Mouse (Mus musculus) hindbrain, embryonic 11.5 days (tissue): ENCODE measurements around the gene Mt1. TPM values are rescaled to one million over a fixed set of nuclear protein-coding genes. Genes with fewer than 3 reads are reported as not detected.

ENCODE experiments used
- ATAC-seq: fragments of 200-750 bp; cut with Nextera tagmentation; 2 replicates; pipeline ENCODE4 v1.8.0; 2017; ENCODE audit warnings: mild to moderate bottlenecking, moderate TSS enrichment, moderate library complexity; ENCODE audit not compliant: low FRiP score
- DNase-seq: peaks from one replicate; pipeline ENCODE4 v3.0.0-alpha.2; 2015; ENCODE audit warnings: low spot score
- H3K27ac ChIP-seq: fragments of 300-500 bp; sonication (generic); 2 replicates; pipeline ENCODE4 v1.5.1; 2014; ENCODE audit warnings: mild to moderate bottlenecking, low read depth, low read length
- H3K27me3 ChIP-seq: fragments of 300-500 bp; sonication (generic); 2 replicates; pipeline ENCODE4 v1.6.1; 2014; ENCODE audit warnings: mild to moderate bottlenecking, low read length, moderate library complexity, mixed read lengths; ENCODE audit not compliant: control insufficient read depth, insufficient read depth
- H3K36me3 ChIP-seq: fragments of 300-500 bp; sonication (generic); 2 replicates; pipeline ENCODE4 v1.6.1; 2014; ENCODE audit warnings: mild to moderate bottlenecking, low read length, moderate library complexity, mixed read lengths; ENCODE audit not compliant: control insufficient read depth, insufficient read depth
- H3K4me1 ChIP-seq: fragments of 300-500 bp; sonication (generic); replicated peaks from 2 replicates; pipeline ENCODE4 v1.6.1; 2014; ENCODE audit warnings: low read length, mixed read lengths; ENCODE audit not compliant: control insufficient read depth, insufficient read depth
- H3K4me2 ChIP-seq: fragments of 300-500 bp; sonication (generic); replicated peaks from 2 replicates; pipeline ENCODE4 v1.6.1; 2014; ENCODE audit warnings: mild to moderate bottlenecking, low read depth, low read length
- H3K4me3 ChIP-seq: fragments of 300-500 bp; sonication (generic); 2 replicates; pipeline ENCODE4 v1.5.1; 2014; ENCODE audit warnings: low read depth, low read length
- H3K9ac ChIP-seq: fragments of 300-500 bp; sonication (generic); 2 replicates; pipeline ENCODE4 v1.6.1; 2014; ENCODE audit warnings: low read depth, low read length
- H3K9me3 ChIP-seq: fragments of 300-500 bp; sonication (generic); 2 replicates; pipeline ENCODE4 v1.6.1; 2016; ENCODE audit warnings: low read length; ENCODE audit not compliant: control insufficient read depth
- WGBS: fragments of 180-500 bp; shearing (Covaris S2); extraction: QIAGEN DNeasy Blood & Tissue Kit; methylation state at CpG from one replicate; pipeline ENCODE4 v1.1.7; 2014; 5-methylcytosine and 5-hydroxymethylcytosine counted together
- polyA plus RNA-seq: library from polyadenylated mRNA; unstranded; fragments of >200 nt; fragmentation: Nextera tagmentation; extraction: Ambion mirVana; gene quantifications from 2 replicates; pipeline ENCODE4 v1.2.1, GENCODE M21; 2014

Gene Mt1
- polyA plus RNA-seq, 1 experiment from 2014 or later, result 101 TPM

GRCm38 (mm10) chr8:94187290-94188002, 8.6 kb downstream of the Mt1 start:
- DNase-seq (peak; percentile 41), ATAC-seq (no peak)
- Histone ChIP-seq H3K27ac (no peak overlapping the region), H3K4me3 (no peak overlapping the region), H3K9ac (no peak overlapping the region), H3K4me2 (no peak overlapping the region), H3K27me3 (peaks cover 49% of the 10 kb centered on the region), H3K9me3 (no peaks in the 10 kb centered on the region), H3K36me3 (no peaks in the 10 kb centered on the region), H3K4me1 (peaks cover 3% of the 10 kb centered on the region; the same call in 1 of the 2 replicates)
- 29% methylated on average over 21 of the region's 21 CpGs for WGBS

GRCm38 (mm10) chr8:94189275-94190031, 10.6 kb downstream of the Mt1 start:
- H3K27ac ChIP-seq, result no peak overlapping the region
- ATAC-seq (no peak), DNase-seq (peak; percentile 5)
- no peaks in the 10 kb centered on the region for H3K36me3 ChIP-seq
- WGBS, result 68% methylated on average over 13 of the region's 13 CpGs
- no peak overlapping the region for H3K4me2 ChIP-seq
- peaks cover 3% of the 10 kb centered on the region; the same call in 1 of the 2 replicates for H3K4me1 ChIP-seq
- H3K9me3 ChIP-seq, result no peaks in the 10 kb centered on the region
- H3K9ac ChIP-seq, result no peak overlapping the region
- H3K27me3 ChIP-seq, result peaks cover 29% of the 10 kb centered on the region
- no peak overlapping the region for H3K4me3 ChIP-seq

DNA sequence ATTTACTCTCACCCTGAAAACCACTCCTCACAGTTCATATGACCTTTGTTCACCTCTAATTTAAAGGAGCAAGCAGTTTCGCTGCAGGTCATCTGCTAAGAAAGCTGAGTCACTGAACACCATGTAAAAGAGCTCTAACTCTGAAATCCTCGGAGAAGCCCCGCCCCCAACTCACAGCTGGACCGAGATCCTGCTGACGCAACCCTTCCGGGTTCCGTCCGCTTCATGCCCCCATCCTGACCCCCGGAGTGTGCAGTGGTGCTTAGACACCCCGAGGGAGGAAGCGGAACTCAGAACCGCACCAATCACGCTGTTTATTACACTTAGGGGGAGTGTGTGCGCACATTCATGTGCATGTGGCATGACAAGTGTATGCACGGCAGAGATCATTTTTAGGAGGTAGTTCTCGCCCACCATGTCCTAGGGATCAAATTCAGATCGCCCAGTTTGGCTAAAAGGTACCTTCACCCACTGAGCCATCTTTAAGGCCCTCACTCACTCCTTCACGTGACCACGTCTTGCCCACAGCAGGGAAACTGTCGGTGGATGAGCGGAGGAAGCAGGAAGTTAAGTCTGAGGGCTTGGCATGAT, 12.3 kb downstream of the Mt1 start:
- 23% methylated on average over 21 of the region's 21 CpGs for WGBS
- Histone ChIP-seq H3K4me2 (peak overlapping the region; percentile 21), H3K9me3 (no peaks in the 10 kb centered on the region), H3K9ac (no peak overlapping the region), H3K36me3 (no peaks in the 10 kb centered on the region), H3K4me3 (peak overlapping the region; percentile 22), H3K27me3 (peaks cover 15% of the 10 kb centered on the region), H3K27ac (no peak overlapping the region), H3K4me1 (peaks cover 3% of the 10 kb centered on the region; the same call in 1 of the 2 replicates)
- no peak for ATAC-seq
- DNase-seq, result peak; percentile 53

DNA sequence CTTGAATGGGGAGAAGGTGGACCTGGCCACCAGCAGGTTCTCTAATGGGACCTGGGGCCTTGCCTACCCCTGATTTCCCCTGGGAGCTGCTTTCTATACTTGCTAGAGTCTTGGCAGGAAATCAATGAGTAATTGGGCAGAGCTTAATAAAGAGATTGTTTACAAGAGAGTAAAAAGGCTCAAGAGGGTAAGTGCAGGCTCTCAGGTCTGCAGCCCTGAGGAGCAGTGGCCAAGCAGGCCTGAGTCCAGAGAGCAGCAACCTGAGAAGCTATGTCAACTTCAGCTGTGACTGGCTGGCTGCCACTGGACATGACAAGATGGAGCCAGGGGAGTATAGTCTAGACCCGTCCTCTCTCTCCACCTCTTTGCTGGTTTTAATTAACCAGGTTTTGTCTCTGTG, 14.0 kb downstream of the Mt1 start:
- 67% methylated on average over 1 of the region's 1 CpGs for WGBS
- H3K27me3 ChIP-seq, result peaks cover 2% of the 10 kb centered on the region; the same call in 1 of the 2 replicates
- H3K4me2 ChIP-seq, result no peak overlapping the region
- no peak overlapping the region for H3K27ac ChIP-seq
- no peak overlapping the region for H3K9ac ChIP-seq
- H3K36me3 ChIP-seq, result no peaks in the 10 kb centered on the region
- peaks cover 3% of the 10 kb centered on the region; the same call in 1 of the 2 replicates for H3K4me1 ChIP-seq
- H3K9me3 ChIP-seq, result no peaks in the 10 kb centered on the region
- DNase-seq (no peak), ATAC-seq (no peak)
- no peak overlapping the region for H3K4me3 ChIP-seq

DNA sequence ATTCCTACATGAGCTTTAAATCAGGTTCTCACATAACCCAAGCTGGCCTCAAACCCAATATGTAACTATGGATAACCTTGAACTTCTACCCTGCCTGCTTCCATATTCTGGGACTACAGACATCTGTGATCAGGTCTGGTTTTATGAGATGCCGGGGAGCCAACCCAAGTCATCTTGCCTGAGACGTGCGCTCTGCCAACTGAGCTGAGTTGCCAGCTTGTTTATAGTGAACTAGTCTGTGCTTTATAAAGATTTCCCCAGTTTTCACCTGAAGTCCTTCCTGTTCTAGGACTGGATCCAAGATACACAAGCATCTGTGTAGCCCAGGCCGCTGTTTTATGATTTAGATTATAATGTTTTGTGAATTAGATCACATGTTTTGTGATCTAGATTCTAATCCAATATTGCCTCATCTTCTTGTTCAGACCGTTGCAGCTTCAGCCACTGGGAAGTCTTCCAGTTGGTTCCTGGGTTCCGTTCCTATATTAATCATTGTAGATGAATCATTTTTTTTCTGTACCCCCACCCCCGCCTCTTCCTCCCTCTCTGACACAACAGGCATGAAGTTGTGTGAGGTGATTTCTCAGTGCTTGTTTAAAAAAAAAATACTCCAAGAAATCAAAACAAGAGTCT, 15.8 kb downstream of the Mt1 start:
- H3K9me3 ChIP-seq, result no peaks in the 10 kb centered on the region
- no peaks in the 10 kb centered on the region for H3K36me3 ChIP-seq
- H3K4me3 ChIP-seq, result no peak overlapping the region
- H3K27ac ChIP-seq, result no peak overlapping the region
- no peak overlapping the region for H3K9ac ChIP-seq
- 92% methylated on average over 7 of the region's 7 CpGs for WGBS
- no peak for ATAC-seq
- H3K27me3 ChIP-seq, result no peaks in the 10 kb centered on the region; the same call in 1 of the 2 replicates
- peaks cover 3% of the 10 kb centered on the region; the same call in 1 of the 2 replicates for H3K4me1 ChIP-seq
- H3K4me2 ChIP-seq, result no peak overlapping the region
- DNase-seq, result no peak

GRCm38 (mm10) chr8:94199202-94199869, 20.5 kb downstream of the Mt1 start:
- DNase-seq (peak; percentile 88), ATAC-seq (0 out of 2 replicates have a peak, but pooled peaks have one; percentile 12)
- Histone ChIP-seq H3K27ac (no peak overlapping the region), H3K9ac (no peak overlapping the region), H3K27me3 (no peaks in the 10 kb centered on the region), H3K4me1 (no peaks in the 10 kb centered on the region), H3K4me3 (no peak overlapping the region), H3K4me2 (0 out of 2 replicates have a peak overlapping the region, but pooled peaks have one; percentile 11), H3K9me3 (no peaks in the 10 kb centered on the region), H3K36me3 (no peaks in the 10 kb centered on the region)
- WGBS, result 45% methylated on average over 10 of the region's 10 CpGs

DNA sequence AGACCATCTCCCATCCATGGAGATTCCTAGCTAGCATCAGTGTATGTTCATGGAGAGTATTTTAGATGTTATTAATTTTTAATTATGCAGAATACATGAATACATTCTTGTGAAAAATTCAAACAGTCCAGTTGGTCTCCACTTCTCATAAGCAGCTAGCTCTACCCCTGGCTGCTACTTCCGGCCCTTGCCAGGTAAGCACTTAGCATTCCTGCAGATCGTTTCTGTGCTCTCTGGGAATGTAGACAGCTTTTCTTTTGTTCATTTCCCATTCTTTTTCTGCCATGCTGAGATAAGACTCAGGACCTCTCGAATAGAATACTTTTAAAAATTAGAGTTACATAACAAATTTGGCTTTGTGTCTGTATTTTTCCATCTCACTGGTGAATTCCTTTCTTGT, 25.2 kb downstream of the Mt1 start:
- Histone ChIP-seq H3K36me3 (no peaks in the 10 kb centered on the region), H3K9me3 (no peaks in the 10 kb centered on the region), H3K9ac (no peak overlapping the region), H3K4me1 (no peaks in the 10 kb centered on the region), H3K4me2 (no peak overlapping the region), H3K27ac (no peak overlapping the region), H3K4me3 (no peak overlapping the region), H3K27me3 (no peaks in the 10 kb centered on the region)
- DNase-seq, result no peak
- no peak for ATAC-seq
- WGBS, result 71% methylated on average over 3 of the region's 3 CpGs

DNA sequence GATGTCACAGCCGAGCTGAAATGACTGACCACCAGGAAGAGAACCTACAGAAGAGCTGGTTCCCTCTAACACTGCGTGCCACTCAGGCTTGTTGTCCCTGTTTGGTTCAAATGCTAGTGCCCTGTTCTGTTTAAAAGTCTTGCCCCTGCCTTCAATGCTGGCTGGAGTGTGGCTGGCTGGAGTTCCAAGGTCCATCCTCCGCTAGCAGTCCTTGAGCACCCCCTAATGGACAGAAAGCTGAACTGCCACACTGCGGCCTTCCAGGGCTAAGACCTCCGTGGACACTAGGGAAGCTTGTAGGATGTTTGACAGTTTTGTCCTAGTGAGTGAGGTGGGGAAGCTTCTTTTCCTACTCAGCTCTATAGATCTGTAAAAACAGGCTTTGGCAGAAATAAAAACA, 26.9 kb downstream of the Mt1 start:
- Histone ChIP-seq H3K36me3 (no peaks in the 10 kb centered on the region), H3K27me3 (no peaks in the 10 kb centered on the region), H3K9me3 (no peaks in the 10 kb centered on the region), H3K4me2 (no peak overlapping the region), H3K4me1 (no peaks in the 10 kb centered on the region), H3K9ac (no peak overlapping the region), H3K4me3 (no peak overlapping the region), H3K27ac (no peak overlapping the region)
- ATAC-seq, result no peak
- 10% methylated on average over 5 of the region's 5 CpGs for WGBS
- DNase-seq, result peak; percentile 92
